Mouse (Mus musculus): ENCODE results near the gene Ptpru.

DNA sequence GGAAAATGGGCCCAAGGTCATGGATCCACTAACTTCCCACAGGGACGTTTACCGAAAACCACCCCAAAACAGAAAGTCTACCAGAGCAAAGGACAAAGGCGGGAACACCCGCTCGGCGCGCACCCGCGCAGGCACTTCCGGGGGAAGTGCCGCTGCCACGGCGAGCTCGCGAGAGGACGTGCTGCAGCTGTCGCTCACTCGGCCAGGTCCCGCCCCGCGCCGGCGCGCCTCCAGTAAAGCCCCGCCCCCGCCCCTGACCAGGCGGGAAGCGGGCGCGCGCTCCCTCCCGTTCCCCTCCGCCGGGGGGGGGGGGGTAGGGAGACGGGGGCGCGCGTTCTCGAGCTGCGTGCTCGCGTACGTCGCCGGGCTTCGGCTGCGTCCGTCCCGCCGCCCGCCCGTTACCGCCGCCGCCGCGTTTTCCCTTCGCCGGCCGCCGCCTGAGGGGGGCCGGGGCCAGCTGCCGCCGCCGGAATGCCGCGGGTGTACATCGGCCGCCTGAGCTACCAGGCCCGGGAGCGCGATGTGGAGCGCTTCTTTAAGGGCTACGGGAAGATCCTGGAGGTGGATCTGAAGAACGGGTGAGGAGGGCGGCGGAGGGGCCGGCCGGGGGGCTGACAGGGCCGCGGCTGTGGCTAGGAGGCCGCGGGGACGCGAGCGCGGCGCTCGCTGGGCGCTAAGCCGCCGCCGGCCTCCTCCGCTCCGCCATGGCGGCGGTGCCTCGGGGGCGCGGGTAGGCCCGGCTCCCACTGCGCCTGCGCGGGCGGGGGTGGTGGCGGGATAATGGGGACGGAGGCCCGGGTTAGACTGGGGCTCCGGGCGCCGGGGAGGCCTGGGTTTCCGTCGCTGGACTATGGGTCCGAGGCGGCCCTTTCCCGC, 35.4 kb upstream of the Ptpru start, which contains the start of gene Srsf4:
- no peak for TF ChIP-seq CEBPB (IDR thresholded peaks at IDR 0.05; ENCODE audit: insufficient read depth, poor library complexity, severe bottlenecking)
- TF ChIP-seq POLR2A (IDR thresholded peaks at IDR 0.05; ENCODE audit: insufficient read length, low read depth) = peak; percentile 78
- peak in 2 of 3 experiments; percentile 88 to 96 for TF ChIP-seq MYOD1 (IDR thresholded peaks at IDR 0.05; ENCODE audit: control insufficient read depth in 1 of 3, insufficient read length in 2 of 3, low read depth in 2 of 3)
- TF ChIP-seq POLR2AphosphoS2 (IDR thresholded peaks at IDR 0.05; ENCODE audit: insufficient read length, low read depth) = peak; percentile 78
- TF ChIP-seq MAX (IDR thresholded peaks at IDR 0.05; ENCODE audit: low read depth) = no peak
- TF ChIP-seq USF1 (IDR thresholded peaks at IDR 0.05; ENCODE audit: low read depth) = no peak
- TF ChIP-seq REST (IDR thresholded peaks at IDR 0.05; ENCODE audit: insufficient read depth, insufficient read length) = no peak
- peak; percentile 71 for TF ChIP-seq E2F4 (IDR thresholded peaks at IDR 0.05; ENCODE audit: insufficient read depth)
- TF ChIP-seq TCF12 (IDR thresholded peaks at IDR 0.05; ENCODE audit: insufficient read depth, poor library complexity, severe bottlenecking) = no peak
- TF ChIP-seq TCF3 (IDR thresholded peaks at IDR 0.05; ENCODE audit: insufficient read length, low read depth) = no peak
- TF ChIP-seq MYOG (IDR thresholded peaks at IDR 0.05; ENCODE audit: control insufficient read depth in 1 of 3, insufficient read depth in 1 of 3, insufficient read length in 2 of 3, low read depth in 2 of 3) = peak in 2 of 3 experiments; percentile 89
- no peak for TF ChIP-seq SRF (IDR thresholded peaks at IDR 0.05; ENCODE audit: control insufficient read depth, insufficient read length, low read depth)

Measured in myocyte (in vitro differentiated cells).